Mouse (Mus musculus) thymus, adult 18-20 months (tissue): ENCODE results near the gene Wnt6.

ENCODE experiments used
- DNase-seq, 2 experiments: peaks; one replicate each; pipeline ENCODE4 v3.0.0; 2022; ENCODE audit warnings: mixed read lengths in 2 of 2

Wnt6 gene

GRCm38 (mm10) chr1:74771845-74771930 is at the start of gene Wnt6:
Gene Wnt6, plus strand, starts transcription at chr1:74771892.
- DNase-seq = no peak

DNA sequence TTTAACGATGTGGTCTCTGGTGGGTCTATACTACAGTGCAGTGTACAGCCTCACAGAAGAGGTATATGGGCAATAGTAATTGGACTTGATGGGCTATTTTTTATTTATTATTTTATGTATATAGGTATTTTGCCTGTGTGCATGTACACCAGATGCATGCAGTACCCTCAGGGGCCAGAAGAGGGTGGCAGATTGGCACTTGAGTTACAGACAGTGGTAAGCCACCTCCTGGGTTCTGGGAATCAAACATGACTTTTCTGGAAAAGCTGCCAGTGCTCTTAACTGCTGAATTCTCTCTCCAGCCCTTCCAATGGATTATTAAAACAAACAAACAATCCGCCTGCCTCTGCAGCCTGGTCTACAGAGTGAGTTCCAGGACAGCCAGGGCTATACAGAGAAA is 47.9 kb upstream of the Wnt6 start:
- no peak for DNase-seq

- no peak for DNase-seq
Measured at GRCm38 (mm10) chr1:74726114-74726513, 45.6 kb upstream of the Wnt6 start.

- DNase-seq = no peak
Measured at GRCm38 (mm10) chr1:74726674-74727073, 45.0 kb upstream of the Wnt6 start.

GRCm38 (mm10) chr1:74728446-74728845 is 43.2 kb upstream of the Wnt6 start:
- no peak for DNase-seq

GRCm38 (mm10) chr1:74736977-74737376 is 34.7 kb upstream of the Wnt6 start:
- DNase-seq = no peak

DNA sequence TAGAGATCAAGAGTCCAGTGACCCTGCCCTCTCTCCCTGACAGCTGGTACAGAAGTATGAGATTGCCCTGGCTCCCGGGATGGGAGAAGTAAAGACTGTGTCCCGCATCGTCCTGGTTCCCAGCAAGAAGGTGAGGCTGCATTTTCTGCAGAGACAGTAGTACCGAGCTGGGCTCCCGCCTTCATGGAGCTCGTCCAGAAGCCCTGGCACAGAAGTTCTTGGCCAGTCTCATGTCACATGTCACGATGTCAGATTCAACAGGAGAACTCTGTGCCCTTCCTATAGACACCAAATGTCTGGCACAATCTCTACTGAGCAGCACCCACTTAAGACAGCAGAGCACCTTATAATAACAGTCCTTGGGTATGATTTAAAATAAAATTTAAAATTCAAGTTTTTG is 34.2 kb upstream of the Wnt6 start:
- DNase-seq = no peak

DNA sequence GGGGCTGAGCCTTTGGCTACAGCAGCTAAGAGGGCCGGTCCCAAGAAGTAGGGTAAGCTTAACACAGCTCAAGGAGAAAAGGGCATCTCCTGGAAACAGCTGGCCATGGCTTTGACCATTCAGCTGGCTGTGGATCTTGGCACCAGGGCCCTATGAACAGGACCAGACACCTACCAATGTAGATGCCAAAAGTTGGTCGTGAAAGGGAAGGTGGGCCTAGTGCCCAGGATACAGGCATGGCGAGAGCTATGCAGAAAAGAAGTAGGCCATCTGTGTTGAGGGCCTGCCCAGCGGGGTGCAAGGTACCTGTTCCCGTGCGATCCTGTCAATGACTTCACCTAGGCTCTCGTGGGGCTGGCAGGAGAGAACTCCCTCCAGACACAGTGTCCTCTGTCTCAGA is 30.8 kb upstream of the Wnt6 start:
- DNase-seq = no peak

DNA sequence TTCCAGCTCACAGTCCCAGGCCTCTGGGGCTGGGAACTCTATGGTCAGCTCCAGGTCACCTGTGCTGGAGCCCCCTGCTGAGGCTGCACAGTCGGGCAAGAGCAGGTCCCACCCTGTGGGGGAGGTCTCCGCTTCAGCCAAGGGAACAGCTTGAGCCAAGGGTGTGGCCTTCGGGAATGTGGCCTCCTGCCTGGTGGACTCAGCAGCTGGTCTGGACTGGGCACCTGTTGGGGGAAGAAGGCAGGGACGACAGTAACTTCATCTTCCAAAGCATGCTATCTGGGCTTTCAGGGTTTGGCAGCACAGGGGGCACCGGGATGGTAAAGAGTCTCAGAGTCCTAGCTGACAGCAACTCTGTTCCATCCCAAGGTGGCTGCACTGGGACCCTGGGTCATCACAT is 24.4 kb upstream of the Wnt6 start:
- no peak for DNase-seq

DNA sequence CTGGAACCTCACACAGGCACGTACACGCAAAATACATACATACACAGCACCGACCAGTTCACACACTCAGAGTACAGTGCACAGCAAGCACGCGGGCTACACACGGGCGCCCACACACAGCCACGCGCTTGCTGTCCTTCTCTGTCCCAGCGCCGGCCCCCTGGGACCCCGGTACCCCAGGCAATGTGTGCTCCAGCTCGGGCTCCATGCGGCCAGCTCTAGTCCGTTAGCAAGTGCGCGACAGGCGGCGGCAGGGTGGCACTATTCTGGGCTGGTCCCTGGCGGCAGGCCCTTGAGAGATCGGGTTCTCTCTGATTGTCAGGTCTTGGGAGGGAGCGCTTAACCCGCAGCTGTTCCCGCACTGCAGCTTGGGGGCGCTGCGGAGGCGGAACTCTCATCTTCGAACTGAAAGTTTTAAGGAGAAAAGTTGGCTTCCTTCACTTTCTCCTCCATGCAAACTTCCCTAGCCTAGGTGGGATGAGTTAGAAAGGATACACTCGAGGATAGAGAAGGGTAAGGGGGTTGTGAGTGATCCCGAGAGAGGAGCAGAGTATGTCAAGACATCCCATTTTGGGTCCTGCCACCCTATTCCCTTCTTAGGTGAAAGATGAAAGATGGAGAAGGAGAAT is 22.9 kb upstream of the Wnt6 start, which contains the start of gene Prkag3:
Prkag3 (minus strand) TSS at position 579 of the 629 bp plus-strand sequence.
- DNase-seq = peak in 1 of 2 experiments; percentile 17

GRCm38 (mm10) chr1:74749301-74749700 is 22.4 kb upstream of the Wnt6 start:
- DNase-seq = no peak

DNA sequence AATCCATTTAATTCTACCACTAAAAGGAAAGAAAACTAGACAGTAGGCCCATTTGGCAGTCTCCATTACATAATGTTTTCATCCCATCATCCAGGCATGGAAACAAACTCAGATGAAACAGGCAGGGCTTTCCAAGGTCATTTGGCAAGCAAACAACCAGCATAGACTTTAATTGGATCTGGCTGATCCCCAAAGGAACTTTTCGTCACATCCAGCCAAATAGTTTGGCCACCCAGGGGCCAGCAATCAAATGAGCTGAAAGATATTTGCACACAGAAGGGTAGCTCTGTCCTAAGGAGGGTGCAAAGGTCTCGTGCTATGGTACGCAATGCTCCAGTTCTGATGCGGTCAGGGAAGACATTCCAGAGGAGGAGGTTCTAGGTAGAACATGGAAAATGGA is 21.0 kb upstream of the Wnt6 start:
- no peak for DNase-seq

DNA sequence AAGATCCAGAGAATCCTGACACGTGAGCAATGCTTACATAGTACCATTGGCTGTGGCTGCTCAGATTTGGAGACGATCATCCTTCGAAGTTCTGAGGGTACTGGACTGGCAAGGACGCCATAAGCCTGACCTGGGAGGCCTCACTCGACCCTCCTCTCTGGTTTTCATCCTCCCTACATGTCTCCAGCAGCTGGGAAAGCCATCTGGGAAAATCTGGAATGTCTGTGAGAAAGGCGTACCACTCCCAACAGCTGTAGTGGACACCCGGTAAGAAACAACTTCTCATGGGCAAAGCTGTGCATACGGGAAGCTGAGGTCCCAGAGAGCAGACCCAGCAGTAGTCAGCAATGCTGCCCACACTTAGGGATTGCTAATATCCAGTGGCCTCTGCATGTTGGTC is 19.5 kb upstream of the Wnt6 start:
- no peak for DNase-seq

GRCm38 (mm10) chr1:74752833-74753232 is 18.9 kb upstream of the Wnt6 start:
- no peak for DNase-seq

DNA sequence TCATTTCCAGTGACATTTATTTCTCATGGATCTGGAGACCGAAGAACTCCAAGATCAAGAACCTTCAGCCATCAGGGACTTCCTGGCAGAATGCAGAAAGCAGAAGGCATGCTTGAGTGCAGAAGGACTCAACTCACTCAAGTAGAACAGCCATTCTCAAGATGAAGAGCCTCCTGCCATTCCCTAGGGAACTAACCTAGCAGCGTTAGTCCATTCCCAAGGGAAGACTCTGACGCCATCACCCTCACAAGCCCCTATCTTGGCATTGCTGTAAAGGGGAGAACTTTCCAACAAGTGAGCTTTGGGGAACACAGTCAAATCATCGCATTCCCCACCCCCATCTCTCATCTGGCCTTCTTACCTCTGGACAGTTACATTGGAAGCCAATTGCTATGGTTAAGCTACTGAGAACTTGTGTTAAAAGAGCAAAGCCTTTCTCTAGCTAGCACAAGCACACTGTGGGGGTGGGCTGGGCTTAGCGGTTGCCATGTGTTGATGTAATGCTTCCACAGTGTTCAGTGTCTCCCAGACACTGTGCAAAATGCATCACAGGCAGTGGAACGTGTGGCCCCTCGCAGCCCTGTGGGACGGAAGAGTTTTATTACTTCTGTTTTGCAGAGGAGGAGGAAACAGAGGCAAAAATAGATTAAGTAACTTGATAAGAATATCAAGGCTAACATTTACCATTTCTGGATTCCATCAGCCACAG is 18.3 kb upstream of the Wnt6 start:
- no peak for DNase-seq

DNA sequence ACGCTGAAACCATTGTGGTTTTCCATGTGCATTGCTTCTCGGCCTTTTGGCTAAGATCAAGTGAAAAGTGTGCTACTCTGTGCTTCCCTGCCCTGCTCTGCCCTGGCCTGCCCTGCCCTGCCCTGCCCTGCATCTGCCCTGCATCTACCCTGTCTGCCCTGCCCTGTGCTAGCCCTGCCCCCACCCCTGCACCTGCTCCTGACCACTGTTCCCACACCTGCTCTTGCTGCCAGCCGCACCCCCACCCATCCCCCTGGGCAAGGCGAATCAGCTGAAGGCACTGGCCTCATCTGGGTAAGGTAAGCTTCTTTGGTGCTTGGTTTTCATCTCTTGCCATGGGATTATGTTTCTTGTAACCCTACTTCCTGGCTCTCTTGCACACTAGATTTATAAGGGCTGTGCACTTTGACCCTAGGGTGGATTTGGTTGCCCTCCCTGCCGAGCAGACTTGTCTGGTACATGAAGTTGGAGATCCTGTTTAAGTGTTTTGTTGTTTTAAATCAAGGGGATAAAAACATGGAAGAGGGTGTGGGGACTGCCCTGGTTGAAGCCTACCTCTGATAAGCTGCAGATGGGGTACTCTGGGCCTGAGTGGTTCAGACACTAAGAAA is 17.4 kb upstream of the Wnt6 start:
- peak; percentile 16 to 24 for DNase-seq

DNA sequence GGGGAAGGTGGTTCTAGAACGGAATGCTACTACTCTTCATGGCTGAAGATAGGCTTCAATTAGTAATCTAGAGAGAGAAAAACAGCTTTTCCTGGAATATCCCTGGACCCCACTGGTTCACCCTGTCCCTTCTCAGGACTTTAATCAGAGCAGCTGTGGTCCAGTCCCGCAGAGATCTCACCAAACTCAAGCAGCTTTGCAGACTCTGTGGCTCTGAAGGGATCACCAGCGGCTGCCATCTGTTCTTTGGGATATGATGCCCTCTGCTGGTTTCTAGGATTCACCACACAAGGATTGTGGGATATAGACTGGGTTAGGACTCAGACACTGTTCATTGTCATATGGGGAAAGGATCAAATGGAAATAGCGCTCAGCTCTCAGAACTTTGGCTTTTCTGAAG is 11.9 kb upstream of the Wnt6 start:
- DNase-seq = no peak

- no peak for DNase-seq
Measured at GRCm38 (mm10) chr1:74763081-74763480, 8.6 kb upstream of the Wnt6 start.

- DNase-seq = no peak
Measured at GRCm38 (mm10) chr1:74770727-74771466, 795 bp upstream of the Wnt6 start.

GRCm38 (mm10) chr1:74771467-74771844 is 236 bp upstream of the Wnt6 start:
- no peak for DNase-seq

DNA sequence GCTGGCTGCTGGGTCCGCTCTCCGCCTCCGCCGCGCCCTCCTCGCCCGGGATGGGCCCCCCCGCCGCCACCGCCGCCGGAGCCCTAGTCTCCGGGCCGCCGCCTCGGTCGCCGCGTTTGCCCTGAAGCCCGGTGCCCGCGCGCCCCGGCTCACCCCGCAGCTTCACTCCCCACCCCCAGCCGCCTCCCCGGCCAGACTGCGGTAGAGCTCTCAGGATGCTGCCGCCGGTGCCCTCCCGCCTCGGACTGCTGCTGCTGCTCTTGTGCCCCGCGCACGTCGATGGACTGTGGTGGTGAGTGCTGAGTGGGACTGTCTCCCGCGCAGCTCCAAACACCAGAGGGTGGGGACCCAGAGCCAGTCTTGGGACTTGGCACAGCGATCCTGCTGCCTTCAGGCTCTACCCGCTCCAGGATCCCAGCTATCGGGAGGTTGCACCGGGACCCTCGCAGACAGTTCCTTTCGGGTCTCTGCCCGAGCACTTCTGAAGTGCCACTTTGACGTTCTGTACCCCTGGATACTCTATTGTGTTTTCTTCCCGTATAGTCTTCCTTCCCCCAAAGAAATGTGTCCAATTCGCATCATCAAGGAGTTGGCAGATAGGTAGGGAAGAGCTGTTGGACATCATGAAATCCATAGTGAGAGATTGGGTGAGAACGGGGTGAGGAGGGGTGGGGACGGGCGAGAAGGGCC is 384 bp downstream of the Wnt6 start:
- no peak for DNase-seq

GRCm38 (mm10) chr1:74773136-74773535 is 1.4 kb downstream of the Wnt6 start:
- peak; percentile 42 to 49 for DNase-seq

DNA sequence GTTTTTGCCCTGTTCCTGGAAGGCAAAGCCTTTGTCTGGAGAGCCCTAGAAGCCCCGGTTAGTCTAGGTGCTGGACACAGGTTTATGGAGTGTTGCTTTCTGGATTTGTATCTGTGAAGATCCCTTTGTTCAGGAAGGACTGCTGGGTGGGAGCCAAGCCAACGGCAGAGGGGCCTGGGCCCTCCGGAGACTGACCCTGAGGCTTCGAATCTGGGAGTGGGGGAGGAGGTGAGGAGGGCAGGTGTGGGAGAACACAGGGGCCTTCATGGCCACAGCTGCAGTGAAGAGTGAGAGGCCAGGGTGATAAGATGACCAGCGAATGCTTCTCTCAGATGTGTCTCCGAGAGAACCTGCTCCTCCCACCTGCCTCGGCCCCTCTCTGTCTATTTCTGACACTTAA is 2.4 kb downstream of the Wnt6 start:
- DNase-seq = no peak

DNA sequence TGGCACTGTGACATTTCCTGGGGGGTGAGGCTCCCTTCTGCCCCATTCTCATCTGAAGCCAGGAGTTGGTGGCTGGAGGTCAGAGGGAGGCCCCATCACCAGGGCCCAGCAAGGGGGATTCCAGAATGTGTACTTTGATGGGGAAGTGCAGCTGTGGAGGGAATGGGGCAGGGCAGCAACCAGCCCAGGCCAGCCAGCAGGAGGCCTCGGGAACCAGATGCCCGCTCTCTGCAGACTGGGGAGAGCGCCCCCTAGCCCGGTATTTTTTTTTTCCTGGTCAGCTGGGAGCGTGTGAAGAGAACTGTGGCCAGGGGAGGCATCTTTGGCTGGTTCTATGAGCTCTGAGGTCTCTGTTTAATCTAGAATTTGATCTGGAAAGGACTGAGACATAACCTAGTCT is 4.1 kb downstream of the Wnt6 start:
- no peak for DNase-seq
